Mouse (Mus musculus): ENCODE data around the gene Ift27.
A peak's percentile ranks its signal among the peaks of the same experiment; 100 is the strongest.

Ift27 gene

GRCm38 (mm10) chr15:78173972-78174886, at the start of gene Ift27:
Gene Ift27, minus strand, starts transcription at chr15:78174107.
- peak; percentile 91 for DNase-seq

DNA sequence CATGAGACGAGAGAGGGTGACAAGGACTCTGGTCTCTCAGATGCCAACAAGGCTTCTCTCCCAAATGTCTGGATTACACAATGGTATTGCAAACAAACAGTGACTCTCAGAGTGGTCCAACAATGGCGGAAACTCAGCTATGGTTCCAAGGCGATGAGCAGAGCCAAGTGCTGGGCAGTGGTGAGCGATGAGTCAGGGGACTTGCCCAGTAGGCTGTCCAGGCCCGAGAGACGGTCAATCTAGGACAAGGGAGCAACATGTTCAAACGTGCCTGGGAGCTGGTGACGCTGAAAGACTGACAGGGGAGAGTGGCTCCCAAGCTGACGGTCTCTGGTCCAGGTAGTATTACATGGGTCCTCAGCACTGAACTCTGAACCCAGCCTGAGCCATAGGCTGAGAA, 41.4 kb upstream of the Ift27 start:
- DNase-seq: no peak

- no peak for DNase-seq
These were observed 37.5 kb upstream of the Ift27 start for GRCm38 (mm10) chr15:78211367-78211766.

GRCm38 (mm10) chr15:78210203-78210602, 36.3 kb upstream of the Ift27 start:
- no peak for DNase-seq

DNA sequence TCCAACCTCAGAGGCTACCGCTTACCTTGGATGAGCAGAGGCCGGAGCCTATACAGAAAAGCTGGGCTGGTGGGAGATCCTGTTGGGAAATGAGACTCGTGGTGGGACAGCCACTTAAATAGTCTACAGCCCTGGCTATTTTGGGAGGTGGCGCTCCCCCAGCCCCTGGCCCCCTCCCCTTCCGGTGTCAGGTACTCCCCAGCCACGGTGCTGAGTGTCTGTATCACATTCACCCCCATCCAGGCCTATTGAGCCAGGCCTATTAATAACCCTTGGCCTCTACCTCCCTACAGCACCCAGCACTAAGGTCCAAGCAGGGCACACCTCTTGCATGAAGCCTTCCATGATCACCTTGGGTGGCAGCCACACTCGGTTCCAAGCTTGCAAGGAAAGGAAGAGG, 32.4 kb upstream of the Ift27 start, which contains the start of gene Pvalb:
Gene Pvalb (minus strand): TSS at position 89 of the 400 bp plus-strand sequence.
- DNase-seq: no peak

GRCm38 (mm10) chr15:78205192-78205591, 31.3 kb upstream of the Ift27 start:
- peak; percentile 33 for DNase-seq

DNA sequence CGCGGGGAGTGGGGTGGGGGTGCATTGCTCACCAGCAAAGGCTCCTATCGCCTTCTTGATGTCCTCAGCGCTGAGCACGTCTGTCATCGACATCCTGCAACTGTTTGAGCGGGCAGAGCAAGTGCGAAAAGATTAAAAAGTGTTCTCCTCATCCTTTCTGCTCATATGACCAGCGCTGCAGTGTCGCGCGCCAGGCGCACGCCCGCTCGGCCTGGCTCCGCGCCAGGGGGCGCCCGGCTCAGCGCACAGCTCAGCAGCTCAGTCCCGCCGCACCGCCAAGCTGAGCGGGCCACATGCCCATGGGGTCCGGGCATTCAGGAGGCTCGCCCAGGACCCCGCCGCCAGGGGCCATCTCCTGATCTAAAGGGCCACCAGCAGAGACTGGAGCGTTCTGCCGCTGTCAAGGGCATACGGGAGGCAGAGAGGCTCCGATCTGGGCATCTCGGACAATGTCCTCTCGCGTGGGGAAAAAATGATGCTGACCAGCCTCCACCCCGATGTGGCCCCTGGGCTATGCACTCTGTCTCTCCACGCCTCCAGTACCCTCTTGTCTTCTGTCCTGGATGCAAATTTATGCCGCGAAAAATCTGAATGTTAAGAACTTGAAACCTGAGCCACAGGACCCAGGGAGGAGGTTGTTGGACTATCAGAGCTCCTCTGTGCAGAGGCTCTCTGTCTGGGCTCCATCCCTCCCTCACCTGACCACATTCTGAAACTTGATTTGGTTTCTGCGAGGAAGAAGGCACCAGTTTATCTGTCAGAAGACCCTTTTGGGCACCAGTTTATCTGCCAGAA, 30.3 kb upstream of the Ift27 start:
- peak; percentile 66 for DNase-seq

DNA sequence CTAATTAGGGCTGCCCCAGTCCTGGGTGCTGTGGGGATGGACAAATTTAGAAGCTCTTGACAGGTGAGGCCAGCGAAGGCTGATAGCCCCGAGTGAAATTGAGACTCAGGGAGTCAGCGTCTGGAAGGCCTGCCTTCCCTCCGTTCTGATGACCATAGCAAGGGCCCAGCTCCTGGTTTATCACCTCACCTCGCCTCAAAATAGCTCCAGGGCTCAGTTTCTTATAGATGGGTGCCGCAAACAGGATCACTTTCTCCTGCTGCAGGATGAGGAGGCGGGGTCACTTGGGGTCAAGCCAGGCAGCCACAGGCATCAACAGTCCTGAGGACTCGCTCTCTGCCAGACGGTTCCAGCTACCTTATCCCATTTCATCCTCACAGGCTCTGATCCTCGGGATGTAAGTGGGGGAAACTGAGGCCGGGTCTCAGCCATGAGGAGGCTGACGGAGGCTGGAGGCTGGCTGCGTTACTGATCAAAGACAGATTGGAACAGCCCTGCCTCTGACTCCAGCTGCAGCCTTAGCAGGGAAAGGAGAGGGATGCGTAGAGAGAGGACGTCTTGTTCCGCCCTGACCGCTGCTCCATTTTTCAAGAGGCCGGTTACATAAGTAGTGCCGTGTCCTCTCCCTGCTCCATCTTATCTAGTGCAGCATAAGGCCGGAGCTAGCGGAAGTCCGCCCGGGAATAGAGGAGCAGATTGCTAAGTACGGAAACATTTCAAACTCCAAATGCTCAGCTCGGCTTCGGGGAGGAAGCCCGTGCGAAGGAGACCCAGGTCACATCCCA, 21.4 kb upstream of the Ift27 start:
- no peak for DNase-seq

GRCm38 (mm10) chr15:78194320-78194719, 20.4 kb upstream of the Ift27 start:
- no peak for DNase-seq

GRCm38 (mm10) chr15:78189636-78190035, 15.7 kb upstream of the Ift27 start:
- no peak for DNase-seq

DNA sequence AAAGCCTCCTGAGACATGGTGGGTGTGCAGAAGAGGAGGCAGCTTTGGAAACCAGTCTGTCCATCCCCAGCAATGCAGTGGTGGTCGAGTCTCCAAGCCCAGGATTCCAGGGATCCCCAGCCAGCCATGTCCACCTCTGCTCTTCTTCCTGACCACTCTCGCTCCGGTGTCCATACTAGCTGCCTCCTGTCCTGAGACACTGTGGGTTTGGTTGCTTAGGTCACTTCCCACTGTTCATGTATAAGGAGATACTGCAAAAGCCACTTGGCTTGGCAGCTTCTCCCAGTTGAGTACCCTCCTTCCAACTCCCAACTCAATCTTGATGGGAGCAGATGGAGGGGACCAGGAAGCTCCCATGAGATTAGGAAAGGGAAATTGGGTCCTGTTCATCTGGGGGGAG, 14.6 kb upstream of the Ift27 start:
- no peak for DNase-seq

- DNase-seq: no peak
These were observed 13.0 kb upstream of the Ift27 start for GRCm38 (mm10) chr15:78186906-78187305.

- no peak for DNase-seq
These were observed 11.7 kb upstream of the Ift27 start for GRCm38 (mm10) chr15:78185609-78186008.

DNA sequence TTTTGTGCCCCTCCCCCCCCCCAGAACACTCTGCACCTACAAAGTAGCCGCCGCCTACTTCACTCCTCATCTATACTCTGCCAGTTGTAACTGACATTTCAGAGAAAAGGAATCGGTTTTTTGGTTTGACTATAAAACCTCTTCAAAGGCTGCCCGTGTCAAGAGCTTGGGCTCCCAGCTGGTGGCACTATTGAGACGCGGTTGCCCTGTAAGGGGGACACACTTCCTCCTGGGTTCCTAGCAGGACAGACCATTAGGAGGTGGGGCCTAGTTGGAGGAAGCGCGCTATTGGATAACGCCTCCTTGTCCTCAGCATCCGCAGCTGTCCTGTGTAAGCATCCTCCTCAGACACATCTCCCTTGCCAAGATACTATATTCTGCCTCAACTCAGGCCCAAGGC, 10.9 kb upstream of the Ift27 start:
- peak; percentile 74 for DNase-seq

DNA sequence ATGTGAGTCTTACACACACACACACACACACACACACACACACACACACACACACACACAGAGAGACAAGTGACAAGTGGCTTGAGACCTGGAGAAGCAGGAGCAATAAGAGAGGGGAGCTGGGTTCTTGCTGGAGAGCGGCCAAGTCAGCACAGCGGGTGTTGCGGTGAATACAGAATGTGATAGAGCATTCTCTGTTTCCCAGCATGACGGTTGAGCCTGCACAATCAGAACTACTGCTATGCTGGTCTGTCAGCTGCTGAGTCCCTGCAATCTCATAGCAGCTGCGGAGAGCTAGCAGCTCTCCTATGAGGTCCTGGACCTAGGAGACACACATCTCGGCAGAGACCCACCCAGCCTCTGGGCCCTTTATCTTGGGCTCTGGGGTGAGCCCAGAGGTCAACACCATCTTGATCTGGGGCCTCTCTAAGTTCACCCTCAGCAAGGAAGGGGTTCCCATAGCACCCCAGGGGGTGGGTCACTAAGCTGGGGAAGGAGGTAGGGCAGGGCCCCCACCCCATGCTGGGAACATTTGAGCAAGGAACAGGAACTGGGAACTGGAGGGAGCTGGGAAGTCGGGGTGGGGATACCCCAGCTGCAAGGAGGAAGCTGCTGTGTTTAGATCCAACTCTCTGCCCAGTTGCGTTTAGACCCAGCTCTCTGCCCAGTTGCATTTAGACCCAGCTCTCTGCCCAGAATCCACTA, 7.9 kb upstream of the Ift27 start:
- no peak for DNase-seq

GRCm38 (mm10) chr15:78179775-78180174, 5.9 kb upstream of the Ift27 start:
- no peak for DNase-seq

- peak; percentile 92 for DNase-seq
These were observed 4.5 kb upstream of the Ift27 start for GRCm38 (mm10) chr15:78178397-78178796.

- DNase-seq: peak; percentile 25
These were observed 3.4 kb upstream of the Ift27 start for GRCm38 (mm10) chr15:78177257-78177656.

DNA sequence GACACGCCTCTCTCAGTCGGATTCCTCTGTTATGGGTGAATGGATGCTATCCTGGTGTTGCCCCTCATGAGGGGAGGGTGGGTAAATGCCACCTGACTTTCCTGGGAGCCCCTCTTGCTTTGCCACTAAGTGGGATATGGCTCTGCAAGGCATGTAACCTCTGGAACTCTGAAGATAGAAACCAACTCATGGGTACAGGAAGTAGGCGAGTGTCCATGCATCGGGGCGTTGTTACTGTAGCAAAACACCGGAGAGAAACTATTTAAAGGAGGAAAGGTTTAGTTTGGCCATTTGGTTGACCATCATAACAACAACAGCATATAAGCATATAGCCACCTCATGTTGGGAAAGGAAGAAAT, 959 bp upstream of the Ift27 start:
- no peak for DNase-seq

- peak; percentile 26 for DNase-seq
These were observed 749 bp downstream of the Ift27 start for GRCm38 (mm10) chr15:78172899-78173817.

DNA sequence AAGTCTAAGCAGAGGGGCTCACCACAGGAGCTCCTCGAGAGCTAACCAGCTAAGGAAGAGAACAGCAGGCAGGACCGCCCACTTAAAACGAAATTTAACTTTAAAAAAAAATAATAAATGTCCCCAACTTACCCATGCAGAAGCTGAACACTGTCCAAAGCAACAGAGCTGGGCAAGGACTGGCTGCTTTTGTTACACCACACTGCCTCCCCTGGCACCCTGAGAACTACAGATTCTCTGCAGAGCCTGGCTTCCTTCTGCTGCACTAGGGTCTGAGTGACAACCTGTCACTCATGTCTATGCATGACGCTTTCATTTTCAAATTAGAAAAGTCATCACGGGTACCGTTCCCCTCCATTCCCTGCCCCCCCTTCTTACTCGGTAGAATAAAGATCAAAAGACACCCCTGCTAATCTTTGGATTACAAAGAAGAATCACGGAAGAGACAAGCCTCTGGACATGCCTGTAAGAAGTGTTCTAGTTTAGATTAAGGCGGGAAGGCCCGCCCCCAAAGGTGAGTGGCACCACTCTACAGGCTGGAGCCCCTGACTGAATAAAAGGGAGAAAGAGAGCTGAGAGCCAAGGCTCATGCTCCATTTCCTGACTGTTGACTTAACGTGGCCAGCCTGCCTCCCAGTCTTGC, 1.5 kb downstream of the Ift27 start:
- DNase-seq: peak; percentile 59
